Mouse (Mus musculus) gastrocnemius, postnatal 14 days (tissue): Measurements from ENCODE around the gene Basp1. TPM values are rescaled to one million over a fixed set of nuclear protein-coding genes. Genes with fewer than 3 reads are reported as not detected.

Experiments used
- DNase-seq: peaks from one replicate; pipeline ENCODE4 v3.0.0; 2021; ENCODE audit warnings: mixed read lengths
- intact Hi-C: fragments of 180-260 bp; cut with DNase I; formaldehyde crosslinking; loops from one replicate; pipeline ENCODE4 v1.15.1; 2025; ENCODE audit warnings: low total_unique reads
- total RNA-seq, 2 experiments: library from RNA; stranded (reverse); gene quantifications; 2 replicates each; pipeline ENCODE4 v1.2.3; 2021

The Basp1 gene
- total RNA-seq, 2 experiments from 2014 or later, result 6.9 to 9.5 TPM

GRCm38 (mm10) chr15:25429007-25429406, 15.4 kb upstream of the Basp1 start:
- intact Hi-C loops, result no loop called here
- DNase-seq, result no peak

- intact Hi-C loops, result no loop called here
- DNase-seq, result no peak
Measured at GRCm38 (mm10) chr15:25428551-25428950, 15.0 kb upstream of the Basp1 start.

DNA sequence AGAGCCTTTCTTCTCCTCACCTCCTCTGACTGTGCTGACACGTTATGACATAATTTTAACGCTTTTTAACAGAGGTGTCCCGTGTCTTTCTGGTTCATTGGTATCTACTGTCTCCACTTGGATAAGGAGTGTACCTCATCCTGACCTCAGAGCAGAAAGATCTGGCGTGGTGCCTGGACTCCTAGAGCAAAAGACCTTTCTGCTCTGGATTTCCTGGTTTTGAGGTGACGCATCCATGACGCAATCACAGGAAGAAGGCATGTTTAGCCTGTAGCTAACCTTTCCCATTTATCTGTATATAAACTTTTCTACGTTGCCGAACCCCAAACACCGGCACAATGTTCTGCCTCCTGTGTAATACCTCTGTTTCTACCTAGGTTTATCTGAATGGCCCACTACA, 6.7 kb upstream of the Basp1 start:
- intact Hi-C loops, result no loop called here
- DNase-seq, result no peak

GRCm38 (mm10) chr15:25416367-25416766, 2.8 kb upstream of the Basp1 start:
- DNase-seq, result no peak
- intact Hi-C loops, result loop anchor here (2.0 to 10.0 kb wide), 3 partner anchors 142 to 828 kb away; no protein-coding TSS in a partner anchor

DNA sequence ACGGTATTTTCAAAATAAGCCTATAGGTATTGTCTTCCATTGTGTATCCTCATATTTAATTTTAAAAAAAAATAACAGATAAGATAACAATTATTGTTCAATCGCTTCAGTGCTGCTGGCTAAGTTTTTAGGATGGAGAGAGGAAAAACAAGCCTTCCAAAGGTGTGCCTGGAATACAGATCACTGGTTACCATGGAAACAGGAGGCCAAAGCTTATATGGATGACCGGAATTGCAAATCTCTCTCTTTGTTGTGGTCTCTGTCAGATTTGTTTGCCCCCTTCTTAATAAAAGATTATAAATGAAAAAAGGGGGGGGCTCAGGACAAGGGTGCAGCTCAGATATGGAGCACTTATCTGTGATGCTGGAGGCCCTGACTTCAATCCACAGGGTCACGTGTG, 2.4 kb upstream of the Basp1 start:
- no peak for DNase-seq
- intact Hi-C loops, result loop anchor here (2.0 to 10.0 kb wide), 3 partner anchors 141 to 827 kb away; no protein-coding TSS in a partner anchor

DNA sequence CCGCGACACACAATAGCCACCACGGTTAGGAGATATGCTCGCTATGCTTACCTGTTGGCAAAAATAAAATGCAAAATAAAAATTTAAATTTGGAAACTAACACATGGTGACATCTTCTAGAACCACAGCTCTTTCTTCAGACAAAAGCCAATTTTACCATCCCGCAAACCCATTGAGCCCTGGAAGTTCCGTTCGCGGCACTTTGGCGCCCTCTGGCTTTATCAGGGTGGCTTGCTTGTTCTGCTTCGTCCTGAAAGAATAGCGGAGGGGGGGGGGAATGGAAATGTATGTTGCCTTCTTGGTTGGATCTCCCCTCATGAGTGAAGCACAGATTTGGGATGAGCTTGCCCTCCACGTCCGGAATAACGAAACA, 1.2 kb upstream of the Basp1 start:
- peak; percentile 79 for DNase-seq
- intact Hi-C loops, result loop anchor here (5.0 to 10.0 kb wide), 3 partner anchors 140 to 690 kb away; no protein-coding TSS in a partner anchor

GRCm38 (mm10) chr15:25414011-25414746, 615 bp upstream of the Basp1 start:
- intact Hi-C loops, result loop anchor here (5.0 to 10.0 kb wide), 3 partner anchors 139 to 689 kb away; no protein-coding TSS in a partner anchor
- peak; percentile 49 for DNase-seq

DNA sequence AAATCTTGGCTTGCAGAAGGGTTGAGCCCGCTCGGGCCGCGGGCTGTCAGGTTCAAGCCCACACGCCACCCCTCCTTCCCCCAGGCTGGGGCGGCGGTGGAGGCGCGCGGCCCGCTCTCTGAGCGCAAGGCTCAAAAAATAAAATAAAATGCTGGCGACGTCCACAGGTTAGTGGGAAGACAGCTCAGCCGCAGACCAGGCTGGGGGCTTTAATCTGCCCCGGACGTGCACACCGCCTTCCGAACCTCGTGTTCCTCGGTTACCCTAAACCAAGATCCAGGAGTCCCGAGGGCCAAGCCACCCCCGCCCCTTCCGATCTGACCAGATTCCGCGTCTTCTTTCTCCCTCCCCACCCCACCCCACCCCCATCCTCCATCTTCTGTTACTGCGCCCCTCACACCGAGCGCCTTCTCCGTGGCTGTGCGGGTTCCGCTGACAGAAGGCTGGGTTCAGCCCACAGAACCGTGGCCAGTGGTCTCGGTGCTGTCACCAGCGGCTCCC, 753 bp downstream of the Basp1 start:
- DNase-seq, result peak; percentile 6
- intact Hi-C loops, result loop anchor here (5.0 to 10.0 kb wide), 3 partner anchors 138 to 688 kb away; no protein-coding TSS in a partner anchor

DNA sequence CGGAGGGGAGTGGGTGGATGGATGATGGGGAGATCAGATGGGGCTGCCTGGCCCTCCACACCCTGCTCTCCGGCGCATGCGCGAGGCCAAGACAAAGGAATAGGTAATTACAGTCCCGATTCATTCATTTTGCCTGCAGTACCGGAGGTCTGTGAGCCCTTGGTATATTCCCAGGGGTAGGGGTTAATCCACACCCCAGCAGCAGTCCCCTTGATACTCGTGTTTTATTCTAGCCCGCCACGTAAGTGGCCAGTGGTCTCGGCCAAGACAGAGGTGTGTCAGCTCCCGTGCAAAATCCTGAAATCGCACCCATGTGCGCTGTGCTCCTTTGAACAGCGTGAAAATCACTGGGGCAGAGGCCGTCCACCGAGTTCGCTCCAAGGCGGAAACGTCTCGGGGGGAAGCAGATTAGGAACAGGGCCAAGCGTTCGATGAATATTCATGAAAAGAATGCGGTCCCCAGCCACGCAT, 1.4 kb downstream of the Basp1 start:
- peak; percentile 29 for DNase-seq
- intact Hi-C loops, result loop anchor here (5.0 to 10.0 kb wide), 3 partner anchors 137 to 687 kb away; no protein-coding TSS in a partner anchor

DNA sequence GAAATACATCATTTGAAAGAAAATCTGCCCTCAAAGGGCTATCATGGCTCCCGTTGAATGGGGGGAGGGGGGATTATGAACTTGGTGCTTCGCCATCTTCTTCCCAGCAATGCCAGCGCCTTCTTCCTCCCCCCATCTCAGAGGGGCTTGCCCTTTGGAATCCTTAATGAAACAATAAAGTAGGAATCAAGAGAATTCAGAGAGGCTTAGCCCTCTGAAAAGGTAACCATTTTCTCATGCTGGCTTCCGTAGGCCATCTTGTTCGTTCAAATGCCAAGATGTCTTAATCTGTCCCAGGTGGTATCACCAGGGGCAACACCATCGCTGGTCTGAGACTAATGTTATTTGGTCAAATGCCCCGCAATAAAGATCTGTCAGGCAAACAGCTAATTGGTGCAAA, 2.1 kb downstream of the Basp1 start:
- intact Hi-C loops, result loop anchor here (5.0 to 10.0 kb wide), 3 partner anchors 137 to 687 kb away; no protein-coding TSS in a partner anchor
- no peak for DNase-seq

- intact Hi-C loops, result no loop called here
- DNase-seq, result no peak
Measured at GRCm38 (mm10) chr15:25405926-25406325, 7.6 kb downstream of the Basp1 start.

GRCm38 (mm10) chr15:25403879-25404278, 9.7 kb downstream of the Basp1 start:
- intact Hi-C loops, result no loop called here
- DNase-seq, result no peak

- DNase-seq, result no peak
- intact Hi-C loops, result no loop called here
Measured at GRCm38 (mm10) chr15:25402001-25402400, 11.6 kb downstream of the Basp1 start.

DNA sequence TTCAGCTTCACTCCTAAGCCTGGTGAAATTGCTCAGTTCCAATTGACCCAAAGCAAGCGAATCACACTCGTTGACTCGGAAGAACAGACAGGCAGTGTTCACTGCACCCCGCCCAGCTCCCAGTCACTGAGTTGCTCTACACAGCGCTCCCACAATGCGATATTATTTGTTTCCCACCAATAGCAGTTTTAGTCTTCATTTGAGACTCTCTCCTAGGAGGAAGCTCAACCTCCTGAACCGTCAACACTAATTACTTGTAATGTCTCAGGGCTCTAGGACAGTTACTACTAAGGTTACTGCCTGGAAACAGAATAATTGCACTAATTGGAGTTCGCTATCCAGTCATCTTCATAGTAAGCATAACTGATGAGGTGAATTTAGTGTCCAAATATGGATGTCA, 13.3 kb downstream of the Basp1 start:
- intact Hi-C loops, result no loop called here

GRCm38 (mm10) chr15:25395912-25396590, 17.5 kb downstream of the Basp1 start:
- DNase-seq, result no peak

More for the DNA sequence above, 13.3 kb downstream of the Basp1 start:
- DNase-seq, result no peak

DNA sequence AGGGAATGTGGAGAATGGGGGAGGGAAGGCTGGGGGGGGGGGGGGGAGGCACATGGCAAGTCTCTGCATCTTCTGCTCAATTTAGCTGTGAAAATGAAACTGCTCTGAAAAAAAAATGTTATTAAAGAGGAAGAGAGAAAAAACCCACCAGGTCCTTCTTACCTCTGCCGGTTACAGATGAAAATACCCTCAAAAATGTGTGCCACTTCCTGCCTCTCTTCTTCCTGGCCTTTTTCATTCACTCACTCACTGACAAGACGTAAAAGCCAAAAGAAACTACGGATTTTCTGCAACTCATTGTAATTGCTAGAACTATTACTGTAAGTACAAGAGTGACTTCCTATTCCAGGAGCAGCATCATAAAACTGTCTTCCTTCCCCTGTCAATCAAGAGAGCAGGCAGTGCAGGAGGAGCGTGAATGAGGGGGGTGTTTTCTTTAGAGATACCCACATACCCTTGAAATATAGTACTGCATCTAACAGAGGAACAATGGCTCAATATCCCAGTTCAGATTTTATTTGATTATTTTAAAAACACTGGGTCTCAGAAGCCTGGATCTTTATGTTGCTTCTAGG, 21.0 kb downstream of the Basp1 start:
- no peak for DNase-seq
- intact Hi-C loops, result no loop called here

More at GRCm38 (mm10) chr15:25395912-25396590, 17.5 kb downstream of the Basp1 start:
- intact Hi-C loops, result no loop called here

DNA sequence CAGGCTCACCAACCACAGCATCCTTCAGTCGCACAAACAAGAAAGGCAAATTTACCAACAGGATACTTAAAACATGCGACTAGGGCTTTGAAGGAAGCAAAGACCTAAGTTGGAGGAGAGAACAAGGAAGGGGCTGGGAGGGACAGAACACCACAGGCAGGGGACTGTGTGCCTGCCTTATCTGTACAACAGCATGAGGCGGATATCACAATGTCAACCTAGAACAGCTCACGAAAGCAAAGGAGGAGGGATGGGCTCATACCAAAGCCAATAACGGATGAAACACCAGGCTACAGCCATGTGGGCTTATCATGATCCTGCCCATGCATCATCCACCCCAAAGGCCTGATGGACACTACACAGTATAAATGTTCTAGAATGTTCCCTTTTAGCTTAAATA, 22.4 kb downstream of the Basp1 start:
- intact Hi-C loops, result no loop called here
- DNase-seq, result no peak

- intact Hi-C loops, result no loop called here
- no peak for DNase-seq
Measured at GRCm38 (mm10) chr15:25387572-25387971, 26.0 kb downstream of the Basp1 start.

DNA sequence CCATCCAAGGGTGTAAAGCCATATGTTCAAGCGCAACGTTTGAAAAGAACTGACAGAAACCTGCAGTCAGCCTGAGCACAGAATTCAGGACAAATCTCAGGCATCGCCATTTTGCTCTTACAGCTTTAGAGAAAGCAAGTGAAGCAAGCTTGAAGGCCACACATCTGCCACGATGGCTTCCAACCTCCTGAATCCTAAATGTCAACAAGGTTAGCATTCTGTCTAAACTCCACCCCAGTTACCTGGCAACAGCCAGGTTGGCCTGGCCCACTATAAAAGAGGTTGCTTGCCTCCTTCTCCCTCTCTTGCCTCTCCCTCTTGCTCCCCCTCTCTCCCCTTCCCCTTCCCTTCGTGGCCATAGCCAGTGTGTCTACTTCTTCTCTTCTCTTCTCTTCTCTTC, 33.5 kb downstream of the Basp1 start:
- intact Hi-C loops, result no loop called here

GRCm38 (mm10) chr15:25378707-25379106, 34.9 kb downstream of the Basp1 start:
- DNase-seq, result no peak
- intact Hi-C loops, result no loop called here

More for the DNA sequence above, 33.5 kb downstream of the Basp1 start:
- no peak for DNase-seq
